Mouse (Mus musculus) liver, postnatal 0 days (tissue): ENCODE measurements at regions not wholly inside any gene's neighbourhood (a gene's known extent, or its start where the extent isn't known, plus 50 kb on each side); places are given as distances from the start of the nearest gene placed in this dataset.

Experiments
- ATAC-seq: fragments of 200-750 bp; cut with Nextera tagmentation; 2 replicates; pipeline ENCODE4 v1.8.0; 2017; ENCODE audit warnings: mild to moderate bottlenecking, moderate library complexity
- DNase-seq: peaks from one replicate; pipeline ENCODE4 v3.0.0-alpha.2; 2016
- H3K27ac ChIP-seq: fragments of 300-500 bp; sonication (generic); 2 replicates; pipeline ENCODE4 v1.5.1; 2014; ENCODE audit warnings: antibody characterized with exemption, moderate library complexity, mild to moderate bottlenecking, low read depth
- H3K27me3 ChIP-seq: fragments of 300-500 bp; sonication (generic); 2 replicates; pipeline ENCODE4 v1.6.1; 2014; ENCODE audit warnings: low read length, control low read depth, mixed read lengths; ENCODE audit not compliant: insufficient read depth
- H3K36me3 ChIP-seq: fragments of 300-500 bp; sonication (generic); replicated peaks from 2 replicates; pipeline ENCODE4 v1.6.1; 2014; ENCODE audit warnings: mild to moderate bottlenecking, control low read depth, low read length, moderate library complexity, mixed read lengths; ENCODE audit not compliant: insufficient read depth
- H3K4me1 ChIP-seq: fragments of 300-500 bp; sonication (generic); 2 replicates; pipeline ENCODE4 v1.6.1; 2014; ENCODE audit warnings: antibody characterized with exemption, mild to moderate bottlenecking, control low read depth; ENCODE audit not compliant: insufficient read depth
- H3K4me2 ChIP-seq: fragments of 300-500 bp; sonication (generic); 2 replicates; pipeline ENCODE4 v1.6.1; 2014; ENCODE audit warnings: low read depth, mild to moderate bottlenecking, low read length, moderate library complexity, mixed read lengths
- H3K4me3 ChIP-seq: fragments of 300-500 bp; sonication (generic); 2 replicates; pipeline ENCODE4 v1.5.1; 2014; ENCODE audit warnings: low read depth, low read length
- H3K9ac ChIP-seq: fragments of 300-500 bp; sonication (generic); replicated peaks from 2 replicates; pipeline ENCODE4 v1.6.1; 2014; ENCODE audit warnings: mild to moderate bottlenecking, moderate library complexity
- H3K9me3 ChIP-seq: fragments of 300-500 bp; sonication (generic); 2 replicates; pipeline ENCODE4 v1.6.1; 2016; ENCODE audit warnings: mild to moderate bottlenecking, control low read depth, low read length, mixed read lengths
- CTCF ChIP-seq: sonication (generic); IDR thresholded peaks from 2 replicates; pipeline ENCODE4 v1.5.1; 2016; ENCODE audit warnings: antibody characterized with exemption, low read depth
- EP300 ChIP-seq: IDR thresholded peaks from 2 replicates; pipeline ENCODE4 v1.6.1; 2016; ENCODE audit warnings: antibody characterized with exemption, low read depth, mild to moderate bottlenecking
- WGBS: fragments of 180-500 bp; shearing (Covaris S2); extraction: QIAGEN DNeasy Blood & Tissue Kit; methylation state at CpG from one replicate; pipeline ENCODE4 v1.1.7; 2014; ENCODE audit not compliant: insufficient replicate concordance; 5-methylcytosine and 5-hydroxymethylcytosine counted together

DNA sequence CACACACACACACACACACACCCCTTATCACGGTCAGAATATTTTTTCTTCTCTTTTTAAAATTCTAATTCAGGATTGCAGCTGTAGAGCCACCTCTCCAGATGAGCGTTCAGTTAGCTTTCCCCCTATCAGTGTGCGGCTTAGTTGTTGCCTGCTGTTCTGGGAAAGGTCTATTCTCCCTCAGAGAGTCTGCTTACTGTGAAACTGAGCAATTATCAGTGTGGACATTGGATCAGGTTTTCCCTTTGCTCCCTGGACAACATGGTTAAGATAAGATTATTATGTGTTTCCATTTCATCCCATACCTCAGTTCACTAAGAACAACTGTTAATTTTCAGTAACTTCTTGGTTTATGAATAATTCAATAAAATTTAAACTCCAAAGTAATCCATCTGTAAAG lies 268.3 kb downstream of the Inhba start:
- H3K4me3 ChIP-seq, result no peak overlapping the region
- DNase-seq (no peak), ATAC-seq (no peak)
- H3K36me3 ChIP-seq, result no peaks in the 10 kb centered on the region
- 59% methylated on average over 3 of the region's 3 CpGs for WGBS
- H3K9me3 ChIP-seq, result no peaks in the 10 kb centered on the region
- peaks cover 8% of the 10 kb centered on the region for H3K4me1 ChIP-seq
- H3K27me3 ChIP-seq, result no peaks in the 10 kb centered on the region
- H3K9ac ChIP-seq, result no peak overlapping the region
- no peak overlapping the region for H3K4me2 ChIP-seq
- TF ChIP-seq CTCF, result no peak
- no peak for TF ChIP-seq EP300
- no peak overlapping the region for H3K27ac ChIP-seq

DNA sequence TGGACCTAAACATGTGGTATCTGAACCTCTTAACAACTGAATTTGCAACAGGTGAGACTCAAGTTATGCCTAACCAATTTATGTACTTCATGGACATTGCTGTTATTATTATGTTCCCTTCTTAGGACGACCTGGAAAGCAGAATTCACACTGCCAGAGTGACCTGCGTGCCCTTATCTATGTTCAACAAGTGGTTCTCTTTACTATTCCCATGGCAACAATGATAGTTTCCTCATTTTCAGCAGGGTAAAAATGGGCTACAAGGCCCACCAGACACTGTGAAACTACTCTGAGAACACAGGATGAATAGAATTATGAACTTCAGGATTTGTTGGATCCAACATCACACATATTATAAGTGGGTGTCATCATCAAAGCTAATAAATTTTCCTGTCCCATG lies 269.1 kb downstream of the Inhba start:
- H3K4me3 ChIP-seq, result no peak overlapping the region
- DNase-seq, result no peak

DNA sequence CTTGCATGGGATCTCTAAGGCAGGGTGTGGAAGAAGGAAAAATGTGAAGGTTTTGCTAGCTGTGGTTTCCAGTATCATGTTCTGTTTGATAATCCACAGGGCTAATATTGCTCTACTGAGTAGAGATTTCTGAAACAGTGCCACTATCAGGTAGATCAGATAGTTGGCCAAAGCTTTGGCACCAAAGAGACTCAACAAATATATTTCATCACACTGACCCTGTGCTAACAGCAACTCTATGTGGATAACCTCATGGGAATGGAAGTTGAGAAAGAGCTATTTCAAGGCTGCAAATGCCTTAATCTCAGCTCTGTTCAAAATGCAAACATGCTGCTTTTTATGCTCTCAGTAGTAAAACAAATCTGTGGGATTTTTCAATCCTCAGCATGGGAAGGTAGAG lies 270.1 kb downstream of the Inhba start:
- Histone ChIP-seq H3K27me3 (no peaks in the 10 kb centered on the region), H3K4me1 (peaks cover 8% of the 10 kb centered on the region), H3K4me3 (no peak overlapping the region), H3K4me2 (no peak overlapping the region), H3K36me3 (no peaks in the 10 kb centered on the region), H3K9me3 (no peaks in the 10 kb centered on the region), H3K9ac (no peak overlapping the region), H3K27ac (0 out of 2 replicates have a peak overlapping the region, but pooled peaks have one; percentile 4)
- DNase-seq (peak; percentile 17), ATAC-seq (peak; percentile 99)
- TF ChIP-seq EP300 (peak; percentile 62), CTCF (no peak)

More for the DNA sequence above, 269.1 kb downstream of the Inhba start:
- H3K36me3 ChIP-seq, result no peaks in the 10 kb centered on the region
- no peaks in the 10 kb centered on the region for H3K9me3 ChIP-seq
- TF ChIP-seq EP300 (no peak), CTCF (no peak)
- ATAC-seq, result no peak
- H3K9ac ChIP-seq, result no peak overlapping the region
- 23% methylated on average over 2 of the region's 2 CpGs for WGBS
- no peak overlapping the region for H3K27ac ChIP-seq
- H3K4me2 ChIP-seq, result no peak overlapping the region
- no peaks in the 10 kb centered on the region for H3K27me3 ChIP-seq
- peaks cover 8% of the 10 kb centered on the region for H3K4me1 ChIP-seq

DNA sequence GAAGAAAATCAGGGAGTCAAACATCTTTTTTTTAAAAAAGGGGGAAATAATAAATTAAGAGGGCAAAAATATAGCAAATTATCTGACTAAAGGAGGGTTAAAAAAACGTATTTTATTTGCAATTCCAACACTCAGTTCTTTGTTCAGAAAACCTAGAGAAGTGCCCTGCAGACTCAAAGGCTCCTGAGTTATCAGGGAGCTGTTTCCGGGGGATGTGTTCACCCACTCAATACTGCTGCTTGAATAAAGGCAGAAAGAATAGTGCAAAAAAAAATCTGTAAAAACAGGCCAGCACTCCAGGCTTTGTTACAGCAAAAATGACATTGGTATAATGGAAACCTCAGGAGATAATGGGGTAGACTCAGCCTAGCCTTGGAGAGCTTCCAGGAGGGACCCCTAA lies 270.6 kb downstream of the Inhba start:
- no peak overlapping the region for H3K9ac ChIP-seq
- WGBS, result 31% methylated on average over 2 of the region's 2 CpGs
- H3K27ac ChIP-seq, result 0 out of 2 replicates have a peak overlapping the region, but pooled peaks have one; percentile 37
- TF ChIP-seq CTCF, result no peak
- TF ChIP-seq EP300, result no peak
- H3K4me1 ChIP-seq, result peaks cover 8% of the 10 kb centered on the region
- H3K27me3 ChIP-seq, result no peaks in the 10 kb centered on the region
- ATAC-seq, result no peak
- no peak overlapping the region for H3K4me3 ChIP-seq
- no peak for DNase-seq
- no peaks in the 10 kb centered on the region for H3K36me3 ChIP-seq
- H3K4me2 ChIP-seq, result no peak overlapping the region
- H3K9me3 ChIP-seq, result no peaks in the 10 kb centered on the region

DNA sequence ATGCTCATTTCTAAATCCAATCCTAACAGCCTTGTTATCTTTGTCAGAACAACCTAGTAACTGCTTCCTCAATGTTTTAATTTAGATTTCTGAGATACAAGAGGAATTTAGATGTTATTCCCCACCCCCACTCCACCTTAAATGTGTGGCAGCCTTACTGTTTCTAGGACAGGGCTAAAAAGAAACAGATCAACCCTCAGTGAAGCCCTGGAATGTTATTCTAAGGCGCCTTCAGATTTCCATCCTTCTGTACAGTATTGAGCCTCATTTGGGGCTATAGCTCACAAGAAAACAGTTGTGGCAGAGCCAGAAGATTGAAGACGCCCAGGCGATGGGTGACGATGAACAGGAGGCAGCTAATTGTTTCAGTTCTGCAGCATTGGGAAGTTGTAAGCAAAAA lies 271.7 kb downstream of the Inhba start:
- no peak for ATAC-seq
- no peaks in the 10 kb centered on the region for H3K9me3 ChIP-seq
- no peak overlapping the region for H3K27ac ChIP-seq
- H3K9ac ChIP-seq, result no peak overlapping the region
- H3K4me3 ChIP-seq, result no peak overlapping the region
- H3K27me3 ChIP-seq, result no peaks in the 10 kb centered on the region
- DNase-seq, result no peak
- no peak for TF ChIP-seq EP300
- TF ChIP-seq CTCF, result no peak
- H3K4me1 ChIP-seq, result peaks cover 8% of the 10 kb centered on the region
- WGBS, result 76% methylated on average over 4 of the region's 4 CpGs
- no peaks in the 10 kb centered on the region for H3K36me3 ChIP-seq
- H3K4me2 ChIP-seq, result no peak overlapping the region

DNA sequence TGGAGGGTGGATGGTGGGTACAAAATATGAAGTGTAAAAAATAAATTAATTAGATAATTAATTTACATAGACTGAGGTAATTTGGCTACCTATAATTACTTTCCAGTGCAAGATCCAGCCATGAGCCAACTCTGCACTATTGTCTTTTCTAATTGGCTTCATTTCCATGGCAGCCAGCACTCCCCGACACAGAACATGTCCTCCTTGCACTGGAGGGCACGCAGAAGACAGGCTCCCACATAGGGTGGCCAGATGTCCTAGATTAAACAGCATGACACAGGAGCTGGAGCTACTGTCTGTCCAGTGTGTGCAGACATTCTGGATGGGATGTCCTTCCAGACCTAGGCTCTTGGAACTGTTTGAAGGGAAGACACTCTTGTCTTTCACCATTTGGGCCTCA lies 278.0 kb downstream of the Inhba start:
- Histone ChIP-seq H3K4me3 (no peak overlapping the region), H3K36me3 (no peaks in the 10 kb centered on the region), H3K9me3 (no peaks in the 10 kb centered on the region), H3K4me1 (0 out of 2 replicates have a peak, but pooled peaks cover 4% of the 10 kb centered on the region), H3K9ac (no peak overlapping the region), H3K4me2 (no peak overlapping the region), H3K27me3 (no peaks in the 10 kb centered on the region), H3K27ac (no peak overlapping the region)
- DNase-seq (no peak), ATAC-seq (no peak)
- 63% methylated on average over 2 of the region's 2 CpGs for WGBS
- TF ChIP-seq CTCF (no peak), EP300 (no peak)

DNA sequence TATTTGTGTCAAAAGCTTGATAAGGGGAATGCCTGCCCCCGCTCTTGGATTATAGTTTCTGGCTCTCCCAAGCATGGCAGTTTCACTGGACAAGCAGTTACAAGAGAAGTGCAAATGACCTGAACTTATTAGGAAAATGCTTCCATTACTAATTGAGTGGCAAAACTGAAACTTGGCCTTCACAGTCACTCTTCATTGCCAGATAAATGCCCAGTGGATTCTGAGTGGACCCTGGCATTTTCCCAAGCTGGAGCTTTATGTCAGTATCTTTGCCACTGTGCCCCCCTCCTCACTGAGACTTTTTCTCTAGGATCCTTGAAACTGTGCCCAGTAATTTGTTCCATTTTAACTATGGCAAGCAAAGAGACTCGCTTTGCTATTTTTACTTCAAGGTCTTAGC lies 279.1 kb downstream of the Inhba start:
- Histone ChIP-seq H3K9me3 (no peaks in the 10 kb centered on the region), H3K9ac (no peak overlapping the region), H3K4me1 (0 out of 2 replicates have a peak, but pooled peaks cover 4% of the 10 kb centered on the region), H3K27me3 (no peaks in the 10 kb centered on the region), H3K36me3 (no peaks in the 10 kb centered on the region), H3K4me3 (no peak overlapping the region), H3K4me2 (no peak overlapping the region), H3K27ac (no peak overlapping the region)
- WGBS, result 80% methylated on average over 2 of the region's 2 CpGs
- TF ChIP-seq CTCF (no peak), EP300 (no peak)
- ATAC-seq, result no peak
- no peak for DNase-seq
